Mouse (Mus musculus) MEL (cell line): Measurements from ENCODE around the gene Ccnq. TPM values are rescaled to one million over a fixed set of nuclear protein-coding genes. Genes with fewer than 3 reads are reported as not detected.

ENCODE experiments used
- DNase-seq: peaks from one replicate; pipeline ENCODE4 v3.0.0; 2011; ENCODE audit warnings: low read depth, low spot score
- H3K27ac ChIP-seq: 2 replicates; pipeline ENCODE4 v1.5.1; 2012; ENCODE audit warnings: low read depth, mild to moderate bottlenecking, control low read depth, low read length, moderate library complexity; ENCODE audit not compliant: control insufficient read depth
- H3K27me3 ChIP-seq, 2 experiments: fragments of 150-350 bp in 1 of 2; sonication (generic) in 1 of 2; 2 replicates each; pipeline ENCODE4 v1.6.1; 2012; ENCODE audit warnings: low read length in 2 of 2, mild to moderate bottlenecking in 2 of 2, improper control_type of control experiment in 1 of 2, moderate library complexity in 1 of 2; ENCODE audit not compliant: insufficient read depth in 2 of 2, control insufficient read depth in 1 of 2
- H3K36me3 ChIP-seq, 2 experiments: 2 replicates each; pipeline ENCODE4 v1.6.1; 2012 to 2014; ENCODE audit warnings: low read length in 2 of 2, improper control_type of control experiment in 1 of 2, inconsistent platforms in 1 of 2, mild to moderate bottlenecking in 1 of 2; ENCODE audit not compliant: insufficient read depth in 2 of 2, control insufficient read depth in 1 of 2
- H3K4me1 ChIP-seq, 2 experiments: fragments of 150-350 bp in 1 of 2; sonication (generic) in 1 of 2; 2 replicates each; pipeline ENCODE4 v1.6.1; 2012; ENCODE audit warnings: low read length in 2 of 2, improper control_type of control experiment in 1 of 2, mild to moderate bottlenecking in 1 of 2; ENCODE audit not compliant: insufficient read depth in 2 of 2, control insufficient read depth in 1 of 2
- H3K4me3 ChIP-seq, 2 experiments: fragments of 150-350 bp in 1 of 2; sonication (generic) in 1 of 2; 2 replicates each; pipeline ENCODE4 v1.5.1; 2012; ENCODE audit warnings: low read depth in 2 of 2, low read length in 2 of 2, mild to moderate bottlenecking in 2 of 2, moderate library complexity in 2 of 2, control low read depth in 1 of 2, improper control_type of control experiment in 1 of 2; ENCODE audit not compliant: control insufficient read depth in 1 of 2, insufficient read depth in 1 of 2
- H3K79me2 ChIP-seq: 2 replicates; pipeline ENCODE4 v1.6.1; 2012; ENCODE audit warnings: mild to moderate bottlenecking, low read length, moderate library complexity; ENCODE audit not compliant: control insufficient read depth, poor library complexity, insufficient read depth
- H3K9ac ChIP-seq: 2 replicates; pipeline ENCODE4 v1.6.1; 2012; ENCODE audit warnings: low read depth, mild to moderate bottlenecking, control low read depth, low read length, moderate library complexity; ENCODE audit not compliant: control insufficient read depth, poor library complexity, severe bottlenecking
- H3K9me3 ChIP-seq: fragments of 150-350 bp; sonication (generic); replicated peaks from 2 replicates; pipeline ENCODE4 v1.6.1; 2012; ENCODE audit warnings: mild to moderate bottlenecking, low read length, improper control_type of control experiment, moderate library complexity; ENCODE audit not compliant: insufficient read depth
- BHLHE40 ChIP-seq: IDR thresholded peaks from 2 replicates; pipeline ENCODE4 v1.6.1; 2012; ENCODE audit warnings: low read depth, mild to moderate bottlenecking, inconsistent platforms, low read length, improper control_type of control experiment, borderline replicate concordance
- CTCF ChIP-seq, 3 experiments: IDR thresholded peaks in 2 of 3; conservative IDR thresholded peaks in 1 of 3; 2 replicates each; pipeline ENCODE4 v1.5.1; 2011 to 2012; ENCODE audit warnings: low read length in 3 of 3, low read depth in 2 of 3, mild to moderate bottlenecking in 2 of 3, improper control_type of control experiment in 1 of 3, inconsistent platforms in 1 of 3, mixed read lengths in 1 of 3, moderate library complexity in 1 of 3; ENCODE audit not compliant: control insufficient read depth in 1 of 3, insufficient read depth in 1 of 3, poor library complexity in 1 of 3, severe bottlenecking in 1 of 3
- E2F4 ChIP-seq: IDR thresholded peaks from 2 replicates; pipeline ENCODE4 v1.6.1; 2011; ENCODE audit warnings: low read depth, low read length, improper control_type of control experiment, borderline replicate concordance
- ELF1 ChIP-seq: IDR thresholded peaks from 2 replicates; pipeline ENCODE4 v1.6.1; 2014; ENCODE audit warnings: low read depth, mild to moderate bottlenecking, inconsistent platforms, low read length, improper control_type of control experiment, moderate library complexity
- EP300 ChIP-seq, 2 experiments: IDR thresholded peaks; 2 replicates each; pipeline ENCODE4 v1.6.1; 2011; ENCODE audit warnings: improper control_type of control experiment in 2 of 2, low read length in 2 of 2, low read depth in 1 of 2, mild to moderate bottlenecking in 1 of 2
- ETS1 ChIP-seq: IDR thresholded peaks from 2 replicates; pipeline ENCODE4 v1.6.1; 2012; ENCODE audit warnings: low read depth, mild to moderate bottlenecking, inconsistent platforms, low read length, improper control_type of control experiment, moderate library complexity
- HCFC1 ChIP-seq: IDR thresholded peaks from 2 replicates; pipeline ENCODE4 v1.6.1; 2012; ENCODE audit warnings: low read depth, mild to moderate bottlenecking, inconsistent platforms, low read length, improper control_type of control experiment, moderate library complexity
- JUND ChIP-seq: IDR thresholded peaks from 2 replicates; pipeline ENCODE4 v1.6.1; 2011; ENCODE audit warnings: low read depth, mild to moderate bottlenecking, improper control_type of control experiment, low read length
- KAT2A ChIP-seq: conservative IDR thresholded peaks from 2 replicates; pipeline ENCODE4 v1.6.1; 2012; ENCODE audit warnings: low read depth, low read length, improper control_type of control experiment, inconsistent platforms
- MAFK ChIP-seq: IDR thresholded peaks from 2 replicates; pipeline ENCODE4 v1.6.1; 2011; ENCODE audit warnings: low read depth, mild to moderate bottlenecking, low read length, improper control_type of control experiment, borderline replicate concordance
- MAX ChIP-seq: IDR thresholded peaks from 2 replicates; pipeline ENCODE4 v1.6.1; 2011; ENCODE audit warnings: low read length, improper control_type of control experiment
- MAZ ChIP-seq: IDR thresholded peaks from 2 replicates; pipeline ENCODE4 v1.6.1; 2012; ENCODE audit warnings: low read depth, mild to moderate bottlenecking, inconsistent platforms, low read length, improper control_type of control experiment
- MXI1 ChIP-seq: IDR thresholded peaks from 2 replicates; pipeline ENCODE4 v1.6.1; 2011; ENCODE audit warnings: mild to moderate bottlenecking, low read depth, low read length, improper control_type of control experiment
- MYC ChIP-seq: IDR thresholded peaks from 2 replicates; pipeline ENCODE4 v1.6.1; 2011; ENCODE audit warnings: low read depth, mild to moderate bottlenecking, low read length, improper control_type of control experiment, moderate library complexity
- NELFE ChIP-seq: IDR thresholded peaks from 2 replicates; pipeline ENCODE4 v1.6.1; 2011; ENCODE audit warnings: low read depth, low read length, improper control_type of control experiment
- NRF1 ChIP-seq: IDR thresholded peaks from 2 replicates; pipeline ENCODE4 v1.6.1; 2014; ENCODE audit warnings: low read depth, mild to moderate bottlenecking, inconsistent platforms, low read length, improper control_type of control experiment, moderate library complexity; ENCODE audit not compliant: poor library complexity, insufficient read depth, severe bottlenecking
- POLR2A ChIP-seq, 2 experiments: IDR thresholded peaks; 2 replicates each; pipeline ENCODE4 v1.6.1; 2011 to 2012; ENCODE audit warnings: low read length in 2 of 2, mild to moderate bottlenecking in 2 of 2, control low read depth in 1 of 2, improper control_type of control experiment in 1 of 2, low read depth in 1 of 2, moderate library complexity in 1 of 2; ENCODE audit not compliant: control insufficient read depth in 1 of 2, insufficient read depth in 1 of 2, poor library complexity in 1 of 2
- POLR2AphosphoS2 ChIP-seq: IDR thresholded peaks from 2 replicates; pipeline ENCODE4 v1.6.1; 2011; ENCODE audit warnings: low read length, improper control_type of control experiment
- POLR2AphosphoS5 ChIP-seq: IDR thresholded peaks from 2 replicates; pipeline ENCODE4 v1.6.1; 2012; ENCODE audit warnings: low read depth, borderline replicate concordance, mild to moderate bottlenecking, inconsistent platforms, low read length, moderate library complexity, mixed read lengths
- SIN3A ChIP-seq: IDR thresholded peaks from 2 replicates; pipeline ENCODE4 v1.6.1; 2012; ENCODE audit warnings: low read length, improper control_type of control experiment, inconsistent platforms
- SMC3 ChIP-seq: IDR thresholded peaks from 2 replicates; pipeline ENCODE4 v1.6.1; 2011; ENCODE audit warnings: low read depth, low read length, improper control_type of control experiment
- TAL1 ChIP-seq: IDR thresholded peaks from 2 replicates; pipeline ENCODE4 v1.6.1; 2012; ENCODE audit warnings: mild to moderate bottlenecking, inconsistent platforms, low read length, moderate library complexity, mixed read lengths
- TBP ChIP-seq: IDR thresholded peaks from 2 replicates; pipeline ENCODE4 v1.8.0; 2011; ENCODE audit warnings: low read depth, low read length, improper control_type of control experiment
- TCF12 ChIP-seq: IDR thresholded peaks from 2 replicates; pipeline ENCODE4 v1.6.1; 2014; ENCODE audit warnings: low read depth, mild to moderate bottlenecking, inconsistent platforms, low read length, improper control_type of control experiment, moderate library complexity
- UBTF ChIP-seq: IDR thresholded peaks from 2 replicates; pipeline ENCODE4 v1.6.1; 2012; ENCODE audit warnings: low read depth, mild to moderate bottlenecking, inconsistent platforms, low read length, improper control_type of control experiment, moderate library complexity, borderline replicate concordance; ENCODE audit not compliant: insufficient read depth
- USF1 ChIP-seq: IDR thresholded peaks from 2 replicates; pipeline ENCODE4 v1.6.1; 2014; ENCODE audit warnings: low read depth, mild to moderate bottlenecking, inconsistent platforms, low read length, improper control_type of control experiment, moderate library complexity
- USF2 ChIP-seq, 2 experiments: IDR thresholded peaks; 2 replicates each; pipeline ENCODE4 v1.6.1; 2011 to 2012; ENCODE audit warnings: improper control_type of control experiment in 2 of 2, low read length in 2 of 2, borderline replicate concordance in 1 of 2, inconsistent platforms in 1 of 2, low read depth in 1 of 2, mild to moderate bottlenecking in 1 of 2; ENCODE audit not compliant: insufficient read depth in 1 of 2
- ZC3H11A ChIP-seq: IDR thresholded peaks from 2 replicates; pipeline ENCODE4 v1.6.1; 2012; ENCODE audit warnings: low read depth, mild to moderate bottlenecking, inconsistent platforms, low read length, improper control_type of control experiment
- ZKSCAN1 ChIP-seq: IDR thresholded peaks from 2 replicates; pipeline ENCODE4 v1.6.1; 2012; ENCODE audit warnings: low read depth, mild to moderate bottlenecking, inconsistent platforms, low read length, improper control_type of control experiment, moderate library complexity
- ZNF384 ChIP-seq: IDR thresholded peaks from 2 replicates; pipeline ENCODE4 v1.6.1; 2012; ENCODE audit warnings: low read depth, mild to moderate bottlenecking, inconsistent platforms, low read length, improper control_type of control experiment
- polyA plus RNA-seq, 2 experiments: library from polyadenylated mRNA; stranded (reverse) in 1 of 2; unstranded in 1 of 2; fragments of >175 nt in 1 of 2; fragments of >200 nt in 1 of 2; gene quantifications; 2 replicates each; pipeline versions ENCODE4 v1.2.1 to v1.2.4; 2012; ENCODE audit warnings: low replicate concordance in 2 of 2, low read depth in 1 of 2; ENCODE audit not compliant: insufficient read length in 2 of 2, insufficient read depth in 1 of 2, missing spikeins in 1 of 2
- total RNA-seq: library from RNA; depleted of rRNA; stranded (reverse); fragments of 300-350 nt; gene quantifications from 2 replicates; pipeline ENCODE4 v1.2.3, GENCODE M21; 2012; rRNA removed

Gene Ccnq
- 74.1 and 77.5 TPM in 2 replicates for total RNA-seq
- 10 to 100 TPM in 1 of 2 experiments, not detected in 1; 80.5 TPM for polyA plus RNA-seq

DNA sequence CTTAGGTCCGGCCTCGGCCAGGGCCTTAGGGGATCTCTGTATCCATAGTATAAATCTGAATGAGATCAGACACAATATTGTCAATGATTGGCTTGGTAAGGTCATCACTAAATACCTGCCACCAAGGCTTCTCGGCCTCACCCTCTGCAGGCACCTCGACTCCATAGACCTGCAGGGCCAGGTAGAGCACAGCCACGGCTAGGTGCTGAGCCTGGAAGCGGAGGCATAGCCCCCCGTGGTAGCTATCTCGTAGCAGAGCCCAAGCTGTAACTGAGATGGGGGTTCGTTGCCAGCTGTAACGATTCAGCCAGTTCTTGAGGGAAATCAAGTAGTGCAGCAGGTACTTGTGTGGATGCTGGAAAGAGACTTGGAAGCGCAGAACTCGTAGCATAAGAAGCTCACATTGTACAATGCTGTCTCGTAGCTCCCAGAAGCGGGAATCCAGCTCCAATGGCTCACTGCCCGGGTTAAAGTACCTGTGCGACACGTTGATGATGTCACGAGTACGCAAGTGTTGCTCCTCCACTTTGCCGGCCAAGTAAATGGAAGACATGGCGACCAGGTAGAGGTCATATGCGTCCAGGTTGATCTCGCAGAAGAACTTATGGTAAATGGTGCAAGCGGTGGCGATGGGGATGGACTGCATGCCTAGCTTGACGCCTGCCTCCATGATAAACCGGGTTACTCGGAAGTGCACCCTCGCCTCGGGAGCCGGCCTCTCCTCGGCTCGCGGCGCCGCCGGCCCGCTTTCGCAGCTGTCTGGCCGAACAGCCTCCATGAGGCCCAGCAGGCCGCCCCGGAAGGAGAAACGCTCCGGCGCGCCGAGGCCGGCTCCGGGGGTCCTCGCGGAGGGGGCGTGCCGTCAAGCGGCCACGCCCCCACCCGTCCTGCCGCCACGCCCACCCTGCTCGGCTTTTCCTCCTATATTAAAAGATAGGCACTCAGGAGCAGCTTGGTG, at the start of gene Ccnq:
Gene Ccnq (minus strand): TSS at position 845 of the 958 bp plus-strand sequence.
- peak; percentile 95 for DNase-seq
- Histone ChIP-seq H3K27me3 (no peaks in the 10 kb centered on the region), H3K36me3 (peaks cover 0 to 26% of the 10 kb centered on the region in 2 experiments; a peak in 2 of 4 replicates), H3K79me2 (peaks cover 11% of the 10 kb centered on the region), H3K4me3 (peak within 1 kb of the TSS; percentile 59 to 63), H3K4me1 (peaks cover 8 to 25% of the 10 kb centered on the region in 2 experiments), H3K9me3 (no peaks in the 10 kb centered on the region), H3K9ac (peak within 1 kb of the TSS; percentile 74), H3K27ac (peak within 1 kb of the TSS; percentile 57)
- TF ChIP-seq MXI1 = peak; percentile 88; the same call in 1 of the 2 replicates
- no peak for TF ChIP-seq BHLHE40
- TF ChIP-seq MYC = peak; percentile 93
- TF ChIP-seq SIN3A = peak; percentile 94
- peak; percentile 94 for TF ChIP-seq POLR2AphosphoS2
- no peak for TF ChIP-seq JUND
- peak; percentile 84 for TF ChIP-seq ELF1
- no peak for TF ChIP-seq CTCF (IDR thresholded peaks at IDR 0.05 in 2 of 3, conservative IDR thresholded peaks at IDR 0.05 in 1 of 3; ENCODE audit: control insufficient read depth in 1 of 3, insufficient read depth in 1 of 3, low read depth in 2 of 3, low read length in 3 of 3, poor library complexity in 1 of 3, severe bottlenecking in 1 of 3)
- no peak for TF ChIP-seq ETS1
- no peak; the same call in 1 of the 2 replicates for TF ChIP-seq KAT2A
- TF ChIP-seq ZKSCAN1 = no peak
- TF ChIP-seq TCF12 = peak; percentile 71; the same call in 1 of the 2 replicates
- TF ChIP-seq POLR2A (IDR thresholded peaks at IDR 0.05; ENCODE audit: control insufficient read depth in 1 of 2, insufficient read depth in 1 of 2, low read depth in 1 of 2, low read length in 2 of 2, poor library complexity in 1 of 2) = peak; percentile 99
- TF ChIP-seq UBTF = 0 out of 2 replicates have a peak, but pooled peaks have one; percentile 19
- TF ChIP-seq ZC3H11A = no peak
- no peak for TF ChIP-seq USF2 (IDR thresholded peaks at IDR 0.05; ENCODE audit: borderline replicate concordance in 1 of 2, insufficient read depth in 1 of 2, low read depth in 1 of 2, low read length in 2 of 2)
- TF ChIP-seq MAZ = 0 out of 2 replicates have a peak, but pooled peaks have one; percentile 66
- TF ChIP-seq TAL1 = no peak
- TF ChIP-seq TBP = peak; percentile 84
- peak; percentile 94 for TF ChIP-seq MAX
- TF ChIP-seq E2F4 = no peak
- TF ChIP-seq NELFE = peak; percentile 98
- TF ChIP-seq SMC3 = no peak
- peak; percentile 26; the same call in 1 of the 2 replicates for TF ChIP-seq POLR2AphosphoS5
- TF ChIP-seq MAFK = no peak
- TF ChIP-seq NRF1 = 0 out of 2 replicates have a peak, but pooled peaks have one; percentile 25
- 0 out of 4 replicates have a peak, but pooled peaks of 1 of the 2 experiments have one; percentile 21 for TF ChIP-seq EP300 (IDR thresholded peaks at IDR 0.05; ENCODE audit: low read depth in 1 of 2, low read length in 2 of 2)
- TF ChIP-seq ZNF384 = peak; percentile 39
- peak; percentile 88 for TF ChIP-seq HCFC1
- no peak for TF ChIP-seq USF1
